Mouse (Mus musculus): ENCODE measurements at regions not wholly inside any gene's neighbourhood (a gene's known extent, or its start where the extent isn't known, plus 50 kb on each side); places are given as distances from the start of the nearest gene placed in this dataset.

GRCm38 (mm10) chr11:24342732-24343131, 264.9 kb downstream of the Bcl11a start:
- Histone ChIP-seq H3K4me1 (replicated peaks; ENCODE audit: control insufficient read depth, insufficient read depth) (no peaks in the 10 kb centered on the region), H3K4me3 (ENCODE audit: low read depth, low read length) (no peak overlapping the region), H3K9ac (ENCODE audit: low read length) (no peak overlapping the region), H3K27me3 (ENCODE audit: control insufficient read depth, insufficient read depth, low read length) (no peaks in the 10 kb centered on the region), H3K27ac (replicated peaks) (no peak overlapping the region), H3K36me3 (ENCODE audit: control insufficient read depth, insufficient read depth, low read length) (no peaks in the 10 kb centered on the region), H3K9me3 (ENCODE audit: control insufficient read depth, low read length) (no peaks in the 10 kb centered on the region), H3K4me2 (replicated peaks; ENCODE audit: low read depth) (no peak overlapping the region)
- ATAC-seq (ENCODE audit: low FRiP score, low TSS enrichment) (peak; percentile 54; the same call in 1 of the 2 replicates), DNase-seq (ENCODE audit: low spot score) (no peak)
- 81% methylated on average over 2 of the region's 2 CpGs for WGBS
- TF ChIP-seq EP300 (optimal IDR thresholded peaks at IDR 0.05), result no peak
- no peak for TF ChIP-seq CTCF (IDR thresholded peaks at IDR 0.05; ENCODE audit: low read depth)

- TF ChIP-seq CTCF (IDR thresholded peaks at IDR 0.05; ENCODE audit: low read depth) (no peak), EP300 (optimal IDR thresholded peaks at IDR 0.05) (no peak)
- Histone ChIP-seq H3K9ac (ENCODE audit: low read length) (no peak overlapping the region), H3K27me3 (ENCODE audit: control insufficient read depth, insufficient read depth, low read length) (no peaks in the 10 kb centered on the region), H3K36me3 (ENCODE audit: control insufficient read depth, insufficient read depth, low read length) (no peaks in the 10 kb centered on the region), H3K4me3 (ENCODE audit: low read depth, low read length) (no peak overlapping the region), H3K4me1 (replicated peaks; ENCODE audit: control insufficient read depth, insufficient read depth) (no peaks in the 10 kb centered on the region), H3K4me2 (replicated peaks; ENCODE audit: low read depth) (no peak overlapping the region), H3K9me3 (ENCODE audit: control insufficient read depth, low read length) (no peaks in the 10 kb centered on the region), H3K27ac (replicated peaks) (no peak overlapping the region)
- DNase-seq (ENCODE audit: low spot score) (no peak), ATAC-seq (ENCODE audit: low FRiP score, low TSS enrichment) (no peak)
- 44% methylated on average over 12 of the region's 12 CpGs for WGBS
Observed at GRCm38 (mm10) chr11:24347225-24347624, 269.4 kb downstream of the Bcl11a start.

GRCm38 (mm10) chr11:24348741-24349140, 270.9 kb downstream of the Bcl11a start:
- no peaks in the 10 kb centered on the region for H3K9me3 ChIP-seq (ENCODE audit: control insufficient read depth, low read length)
- TF ChIP-seq CTCF (IDR thresholded peaks at IDR 0.05; ENCODE audit: low read depth), result no peak
- TF ChIP-seq EP300 (optimal IDR thresholded peaks at IDR 0.05), result no peak
- no peaks in the 10 kb centered on the region for H3K4me1 ChIP-seq (replicated peaks; ENCODE audit: control insufficient read depth, insufficient read depth)
- H3K4me3 ChIP-seq (ENCODE audit: low read depth, low read length), result no peak overlapping the region
- no peak overlapping the region for H3K4me2 ChIP-seq (replicated peaks; ENCODE audit: low read depth)
- H3K27ac ChIP-seq (replicated peaks), result no peak overlapping the region
- no peaks in the 10 kb centered on the region for H3K27me3 ChIP-seq (ENCODE audit: control insufficient read depth, insufficient read depth, low read length)
- no peak for ATAC-seq (ENCODE audit: low FRiP score, low TSS enrichment)
- no peaks in the 10 kb centered on the region for H3K36me3 ChIP-seq (ENCODE audit: control insufficient read depth, insufficient read depth, low read length)
- 62% methylated on average over 4 of the region's 4 CpGs for WGBS
- DNase-seq (ENCODE audit: low spot score), result no peak
- H3K9ac ChIP-seq (ENCODE audit: low read length), result no peak overlapping the region

- Histone ChIP-seq H3K9me3 (ENCODE audit: control insufficient read depth, low read length) (no peaks in the 10 kb centered on the region), H3K27ac (replicated peaks) (no peak overlapping the region), H3K27me3 (ENCODE audit: control insufficient read depth, insufficient read depth, low read length) (no peaks in the 10 kb centered on the region), H3K4me2 (replicated peaks; ENCODE audit: low read depth) (no peak overlapping the region), H3K36me3 (ENCODE audit: control insufficient read depth, insufficient read depth, low read length) (no peaks in the 10 kb centered on the region), H3K4me1 (replicated peaks; ENCODE audit: control insufficient read depth, insufficient read depth) (no peaks in the 10 kb centered on the region), H3K4me3 (ENCODE audit: low read depth, low read length) (no peak overlapping the region), H3K9ac (ENCODE audit: low read length) (no peak overlapping the region)
- DNase-seq (ENCODE audit: low spot score) (no peak), ATAC-seq (ENCODE audit: low FRiP score, low TSS enrichment) (no peak)
- TF ChIP-seq EP300 (optimal IDR thresholded peaks at IDR 0.05) (no peak), CTCF (IDR thresholded peaks at IDR 0.05; ENCODE audit: low read depth) (no peak)
- WGBS, result 69% methylated on average over 10 of the region's 10 CpGs
Observed at GRCm38 (mm10) chr11:24349967-24350643, 272.2 kb downstream of the Bcl11a start.

- DNase-seq (ENCODE audit: low spot score), result peak; percentile 74
- H3K27me3 ChIP-seq (ENCODE audit: control insufficient read depth, insufficient read depth, low read length), result no peaks in the 10 kb centered on the region
- peak; percentile 59; the same call in 1 of the 2 replicates for ATAC-seq (ENCODE audit: low FRiP score, low TSS enrichment)
- H3K9ac ChIP-seq (ENCODE audit: low read length), result no peak overlapping the region
- H3K4me1 ChIP-seq (replicated peaks; ENCODE audit: control insufficient read depth, insufficient read depth), result no peaks in the 10 kb centered on the region
- no peak overlapping the region for H3K4me2 ChIP-seq (replicated peaks; ENCODE audit: low read depth)
- H3K36me3 ChIP-seq (ENCODE audit: control insufficient read depth, insufficient read depth, low read length), result no peaks in the 10 kb centered on the region
- H3K4me3 ChIP-seq (ENCODE audit: low read depth, low read length), result no peak overlapping the region
- H3K9me3 ChIP-seq (ENCODE audit: control insufficient read depth, low read length), result no peaks in the 10 kb centered on the region
- TF ChIP-seq EP300 (optimal IDR thresholded peaks at IDR 0.05), result no peak
- no peak for TF ChIP-seq CTCF (IDR thresholded peaks at IDR 0.05; ENCODE audit: low read depth)
- 80% methylated on average over 4 of the region's 4 CpGs for WGBS
- no peak overlapping the region for H3K27ac ChIP-seq (replicated peaks)
Observed at GRCm38 (mm10) chr11:24350839-24351238, 273.0 kb downstream of the Bcl11a start.

- no peaks in the 10 kb centered on the region for H3K4me1 ChIP-seq (replicated peaks; ENCODE audit: control insufficient read depth, insufficient read depth)
- no peaks in the 10 kb centered on the region for H3K36me3 ChIP-seq (ENCODE audit: control insufficient read depth, insufficient read depth, low read length)
- TF ChIP-seq EP300 (optimal IDR thresholded peaks at IDR 0.05) (no peak), CTCF (IDR thresholded peaks at IDR 0.05; ENCODE audit: low read depth) (no peak)
- H3K27me3 ChIP-seq (ENCODE audit: control insufficient read depth, insufficient read depth, low read length), result no peaks in the 10 kb centered on the region
- H3K9ac ChIP-seq (ENCODE audit: low read length), result no peak overlapping the region
- H3K27ac ChIP-seq (replicated peaks), result no peak overlapping the region
- DNase-seq (ENCODE audit: low spot score), result no peak
- ATAC-seq (ENCODE audit: low FRiP score, low TSS enrichment), result no peak
- 86% methylated on average over 3 of the region's 3 CpGs for WGBS
- H3K4me2 ChIP-seq (replicated peaks; ENCODE audit: low read depth), result no peak overlapping the region
- no peak overlapping the region for H3K4me3 ChIP-seq (ENCODE audit: low read depth, low read length)
- no peaks in the 10 kb centered on the region for H3K9me3 ChIP-seq (ENCODE audit: control insufficient read depth, low read length)
Observed at GRCm38 (mm10) chr11:24352071-24352470, 274.2 kb downstream of the Bcl11a start.

Measured in stomach, postnatal 0 days (tissue).